Mouse (Mus musculus): ENCODE measurements around the gene Calhm6.

GRCm38 (mm10) chr10:34095964-34096363 lies 31.8 kb downstream of the Calhm6 start:
- TF ChIP-seq TAL1 (conservative IDR thresholded peaks at IDR 0.05; ENCODE audit: low read depth, low read length) = no peak
- no peak for TF ChIP-seq CTCF (IDR thresholded peaks at IDR 0.05; ENCODE audit: low read depth, low read length)
- no peak for TF ChIP-seq GATA2 (IDR thresholded peaks at IDR 0.05; ENCODE audit: borderline replicate concordance, low read depth, low read length)
- no peak for TF ChIP-seq GATA1 (IDR thresholded peaks at IDR 0.05; ENCODE audit: borderline replicate concordance, low read length)
- TF ChIP-seq POLR2AphosphoS5 (IDR thresholded peaks at IDR 0.05; ENCODE audit: insufficient replicate concordance, low read depth, low read length) = no peak
